Mouse (Mus musculus): ENCODE measurements around the gene Zfp629.
A peak's percentile ranks its signal among the peaks of the same experiment; 100 is the strongest.
"Not testable (repeated sequence)": the region's sequence is repeated elsewhere in the genome, so short reads cannot be mapped to it uniquely, and the experiment has no call there.

Zfp629 gene

DNA sequence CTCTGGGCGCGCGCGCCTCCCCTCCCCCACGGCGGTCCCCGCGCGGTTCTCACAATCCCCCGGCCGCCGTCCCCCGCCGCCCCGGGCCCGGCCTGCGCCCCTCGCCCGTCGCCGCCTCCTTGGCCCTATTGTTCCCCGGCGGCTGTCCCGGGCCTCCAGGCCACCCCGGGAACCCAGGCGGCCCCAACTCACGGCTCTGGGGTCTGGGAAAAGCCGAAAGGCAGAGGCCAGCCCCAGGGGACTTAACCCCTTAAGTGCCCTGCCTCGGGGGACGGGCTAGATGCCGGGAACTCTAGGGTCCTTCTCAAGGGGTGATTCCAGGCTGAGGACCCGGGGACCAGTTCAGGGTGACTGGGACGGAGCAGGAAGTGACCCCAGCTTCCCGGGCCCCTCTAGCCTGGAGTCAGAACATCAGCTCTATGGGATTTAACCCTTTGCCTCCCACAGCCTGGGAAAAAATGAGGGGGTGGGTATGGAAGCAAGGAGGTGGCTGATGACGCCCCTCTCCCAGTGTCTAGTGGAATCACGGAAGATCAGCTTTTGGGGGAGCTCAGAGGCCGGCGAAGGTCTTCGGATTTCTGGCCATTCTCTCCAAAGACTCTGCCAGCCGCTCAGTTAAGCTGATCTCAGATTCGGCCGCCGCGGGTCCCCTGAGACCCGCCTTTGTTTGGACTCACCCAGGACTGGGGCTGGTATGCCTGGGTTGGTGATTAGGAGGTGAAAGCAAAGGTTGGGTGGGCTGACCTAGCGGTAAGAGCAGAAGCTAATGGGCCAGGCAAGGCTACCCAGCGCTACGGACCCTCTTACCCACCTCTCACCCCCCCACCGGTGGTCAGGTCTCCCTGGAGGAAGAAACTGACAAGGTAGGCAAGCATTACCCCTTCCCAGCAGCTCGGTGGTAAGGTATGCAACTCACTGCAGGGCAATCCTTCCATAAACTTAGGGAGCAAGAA is at the start of gene Zfp629:
Gene Zfp629, minus strand, starts transcription at position 907 of the 953 bp plus-strand sequence.
- DNase-seq (ENCODE audit: low read depth) = peak; percentile 21

DNA sequence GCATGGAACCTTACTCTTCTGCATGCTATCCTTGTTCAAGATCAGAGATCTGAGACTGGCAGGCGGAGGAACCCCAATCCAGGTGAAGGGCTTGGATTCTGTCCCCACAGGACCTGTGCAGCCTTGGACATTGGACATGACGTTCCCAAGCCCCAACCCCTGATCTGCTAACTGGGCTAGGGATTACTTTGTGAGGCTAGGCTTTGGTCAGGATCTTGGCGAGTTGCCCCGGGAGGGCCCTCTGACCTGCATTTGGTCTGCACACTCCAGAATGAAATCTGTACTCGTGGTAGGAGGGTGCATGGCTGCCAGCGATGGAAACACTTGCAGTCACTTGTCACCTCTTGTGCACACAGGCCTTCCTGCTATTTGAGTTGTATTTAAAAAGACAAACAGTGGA is 47.3 kb upstream of the Zfp629 start:
- no peak for DNase-seq (ENCODE audit: low read depth)

GRCm38 (mm10) chr7:127661833-127662232 is 46.2 kb upstream of the Zfp629 start:
- no peak for DNase-seq (ENCODE audit: low read depth)

DNA sequence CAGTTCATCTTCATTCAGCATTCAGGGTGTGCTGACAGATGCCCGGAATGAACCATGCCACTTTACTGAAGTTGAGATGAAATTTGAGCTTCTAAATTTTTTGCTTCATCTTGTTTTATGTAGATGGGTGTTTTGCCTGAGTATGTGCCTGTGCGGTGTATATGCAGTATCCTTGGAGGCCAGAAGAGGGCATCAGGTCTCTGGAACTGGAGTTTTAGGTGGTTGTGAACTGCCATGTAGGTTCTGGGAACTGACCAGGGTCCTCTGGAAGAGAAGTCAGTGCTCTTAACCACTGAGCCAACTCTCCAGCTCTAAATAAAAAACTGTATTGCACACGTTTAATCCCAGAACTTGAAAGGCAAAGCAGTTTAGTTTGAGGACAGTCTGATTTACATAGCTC is 45.3 kb upstream of the Zfp629 start:
- DNase-seq (ENCODE audit: low read depth) = no peak

- DNase-seq (ENCODE audit: low read depth) = no peak
Observed at GRCm38 (mm10) chr7:127656946-127657345, 41.3 kb upstream of the Zfp629 start.

- DNase-seq (ENCODE audit: low read depth) = no peak
Observed at GRCm38 (mm10) chr7:127654318-127654717, 38.7 kb upstream of the Zfp629 start.

DNA sequence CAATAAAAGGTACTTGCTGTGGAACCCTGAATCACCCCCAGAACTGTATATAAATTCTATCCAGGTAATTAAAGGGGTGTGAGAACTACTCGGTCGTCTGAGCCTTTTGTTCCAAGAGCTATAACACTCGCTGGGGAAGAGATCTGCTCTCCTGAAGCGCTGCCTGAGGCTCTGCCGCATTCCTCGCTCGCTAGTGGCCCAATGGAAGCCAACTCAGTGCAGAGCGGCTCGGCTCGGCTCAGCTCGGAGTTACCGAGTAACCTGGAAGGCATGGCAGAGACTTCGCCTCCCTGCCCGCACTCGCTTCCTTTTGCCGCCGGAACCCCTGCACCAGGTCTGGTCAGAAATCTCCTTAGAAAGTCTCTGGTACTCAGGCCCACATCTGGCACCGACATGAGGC is 36.5 kb upstream of the Zfp629 start:
- no peak for DNase-seq (ENCODE audit: low read depth)

DNA sequence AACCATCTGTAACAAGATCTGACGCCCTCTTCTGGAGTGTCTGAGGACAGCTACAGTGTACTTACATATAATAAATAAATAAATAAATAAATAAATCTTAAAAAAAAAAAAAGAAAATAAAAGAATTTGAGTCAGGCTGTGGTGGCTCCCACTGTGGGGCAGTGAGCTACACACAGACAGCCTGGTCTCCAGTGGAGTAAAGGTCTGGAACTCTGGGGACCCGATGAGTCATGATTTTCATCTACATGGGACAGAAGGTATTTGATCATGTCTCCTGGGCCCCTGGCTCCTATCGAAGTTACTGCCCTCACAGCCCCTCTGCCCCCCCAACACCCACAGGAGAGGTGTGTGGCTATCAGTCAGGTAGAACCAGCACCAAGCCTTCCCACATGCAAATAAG is 36.0 kb upstream of the Zfp629 start:
- no peak for DNase-seq (ENCODE audit: low read depth)

- DNase-seq (ENCODE audit: low read depth) = no peak
Observed at GRCm38 (mm10) chr7:127649206-127649605, 33.6 kb upstream of the Zfp629 start.

DNA sequence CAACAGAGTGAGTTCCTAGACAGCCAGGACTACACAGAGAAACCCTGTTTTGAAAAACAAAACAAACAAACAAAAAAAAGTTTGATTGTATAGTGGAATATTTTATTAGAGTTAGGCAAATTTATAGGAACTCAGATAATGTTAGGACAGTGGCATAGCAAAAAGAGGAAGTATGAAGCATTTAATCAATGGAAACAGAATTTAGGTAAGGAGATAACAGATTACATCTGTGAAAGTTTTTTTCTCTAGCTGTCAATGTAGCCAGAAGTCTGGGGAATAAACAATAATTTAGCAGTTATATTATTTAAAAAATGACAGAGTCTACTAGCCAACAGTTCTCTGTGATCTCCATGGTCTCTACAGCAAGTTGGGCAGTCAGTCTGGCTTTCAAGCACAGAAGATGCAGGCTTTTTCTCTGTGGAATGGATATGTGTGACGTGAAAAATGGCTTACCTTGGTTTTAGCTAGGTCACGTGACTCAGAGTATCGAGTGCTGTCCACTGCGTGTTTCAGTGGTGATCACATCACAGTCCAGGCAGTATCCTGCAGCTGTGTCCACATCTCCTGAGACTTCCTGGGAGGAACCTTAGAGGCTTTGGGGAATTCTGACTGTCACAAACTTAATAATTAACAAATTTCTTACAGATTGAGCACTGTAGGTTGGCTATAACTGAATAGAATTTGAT is 33.1 kb upstream of the Zfp629 start:
- DNase-seq (ENCODE audit: low read depth) = no peak

DNA sequence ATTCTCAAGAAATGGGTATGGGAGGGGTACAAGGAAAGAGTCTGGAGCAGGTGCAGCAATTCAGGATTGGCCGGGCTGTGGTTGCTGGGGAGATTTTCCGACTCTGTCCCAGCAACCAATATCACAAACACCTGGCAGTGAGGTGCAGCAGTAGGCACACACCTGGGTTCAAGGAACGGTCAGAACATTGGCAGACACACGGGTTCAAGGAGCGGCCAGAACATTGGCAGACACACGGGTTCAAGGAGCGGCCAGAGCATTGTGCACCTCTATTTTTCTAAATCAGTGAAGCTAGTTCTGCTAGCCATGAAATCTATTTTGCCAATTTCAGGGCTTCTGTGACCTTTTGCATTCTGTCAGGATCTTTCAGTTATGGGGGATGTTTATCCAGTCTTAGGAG is 32.0 kb upstream of the Zfp629 start:
- DNase-seq (ENCODE audit: low read depth) = not testable (repeated sequence)

DNA sequence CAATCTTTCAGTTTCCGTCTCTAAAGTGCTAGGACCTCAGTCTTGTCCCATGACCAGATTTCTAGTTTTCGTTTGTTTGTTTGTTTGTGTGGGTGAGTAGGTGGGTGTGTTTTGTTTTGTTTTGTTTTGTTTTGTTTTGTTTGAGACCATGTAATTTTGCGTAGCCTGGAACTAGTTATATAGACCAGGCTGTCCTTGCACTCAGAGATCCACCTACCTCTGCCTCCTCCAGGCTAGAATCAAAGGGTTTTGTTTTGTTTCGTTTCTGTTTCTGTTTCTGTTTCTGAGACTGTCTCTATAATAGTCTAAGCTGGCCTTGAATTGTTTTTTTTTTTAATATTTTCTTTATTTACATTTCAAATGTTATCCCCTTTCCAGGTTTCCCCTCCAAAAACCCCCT is 30.8 kb upstream of the Zfp629 start:
- no peak for DNase-seq (ENCODE audit: low read depth)

DNA sequence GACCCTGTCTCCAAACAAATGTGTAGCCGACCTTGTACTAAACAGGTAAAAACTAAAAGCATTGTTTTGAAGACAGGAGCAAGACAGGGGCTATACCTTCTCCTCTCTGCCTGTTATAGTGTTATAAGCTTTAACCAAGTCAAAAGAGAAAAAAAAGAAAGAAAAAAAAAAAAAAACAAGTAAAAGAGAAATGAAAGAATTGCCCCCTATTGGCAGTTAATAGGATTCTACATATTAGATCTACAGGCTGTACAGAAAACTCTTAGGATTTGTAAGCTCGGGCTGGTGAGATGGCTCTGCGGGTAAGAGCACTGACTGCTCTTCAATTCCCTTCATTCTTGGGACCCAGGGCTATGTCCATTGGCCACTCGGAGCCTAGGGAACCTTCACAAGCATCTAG is 26.7 kb upstream of the Zfp629 start:
- no peak for DNase-seq (ENCODE audit: low read depth)

DNA sequence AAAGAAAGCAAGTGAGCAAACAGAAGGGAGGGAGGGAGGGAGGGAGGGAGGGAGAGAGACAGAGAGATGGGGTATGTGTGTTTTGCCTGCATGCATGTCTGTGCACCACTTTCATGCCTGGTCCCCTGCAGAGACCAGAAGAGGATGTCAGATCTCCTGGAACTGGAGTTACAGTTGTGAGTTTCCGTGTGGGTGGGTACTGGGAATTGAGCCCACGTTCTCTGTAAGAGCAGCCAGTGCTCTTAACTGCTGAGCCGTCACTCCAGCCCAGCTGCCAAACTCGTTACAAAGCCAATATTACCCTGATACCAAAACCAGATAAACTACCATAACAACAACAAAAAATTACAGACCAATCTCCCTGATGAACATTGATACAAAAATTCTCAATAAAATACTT is 25.7 kb upstream of the Zfp629 start:
- DNase-seq (ENCODE audit: low read depth) = no peak

GRCm38 (mm10) chr7:127636963-127637362 is 21.4 kb upstream of the Zfp629 start:
- no peak for DNase-seq (ENCODE audit: low read depth)

DNA sequence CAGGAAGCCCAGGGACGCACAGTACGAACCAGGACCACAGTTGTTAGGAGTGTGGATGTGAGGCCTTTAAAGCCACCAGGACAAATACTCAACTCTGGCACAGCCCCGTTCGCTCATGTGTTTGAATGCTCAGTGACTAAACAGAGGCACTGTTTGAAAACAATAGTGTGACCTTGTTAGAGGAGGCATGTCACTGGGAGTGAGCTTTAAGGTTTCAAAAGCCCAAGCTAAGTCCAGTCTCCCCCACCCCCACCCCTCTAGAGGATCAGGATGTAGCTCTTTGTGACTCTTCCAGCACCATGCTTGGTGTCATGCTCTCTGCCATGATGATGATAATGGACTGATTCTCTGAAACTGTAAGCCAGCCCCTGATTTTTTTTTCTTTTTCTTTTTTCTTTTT is 15.8 kb upstream of the Zfp629 start:
- DNase-seq (ENCODE audit: low read depth) = no peak

GRCm38 (mm10) chr7:127628646-127629045 is 13.0 kb upstream of the Zfp629 start:
- DNase-seq (ENCODE audit: low read depth) = no peak

- no peak for DNase-seq (ENCODE audit: low read depth)
Observed at GRCm38 (mm10) chr7:127626471-127626870, 10.9 kb upstream of the Zfp629 start.

DNA sequence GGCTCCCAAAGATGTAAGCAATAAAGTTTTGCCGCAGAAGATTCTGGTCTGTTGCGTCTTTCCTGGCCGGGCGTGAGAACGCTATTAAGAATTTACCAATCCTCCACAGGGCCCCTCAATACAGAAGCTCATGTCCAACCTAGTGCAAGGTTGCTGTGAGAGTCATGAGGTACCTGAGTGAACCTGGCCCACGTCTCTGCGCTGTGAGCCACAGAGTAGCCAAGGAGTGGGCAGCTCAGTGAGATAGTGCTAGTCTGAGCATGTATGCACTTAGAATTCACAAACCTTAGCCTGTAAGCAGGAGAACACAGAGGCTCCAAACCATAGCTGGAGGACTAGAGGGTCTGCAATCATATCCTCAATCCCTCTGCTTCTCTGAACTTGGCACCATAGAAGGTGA is 10.4 kb upstream of the Zfp629 start:
- no peak for DNase-seq (ENCODE audit: low read depth)

- not testable (repeated sequence) for DNase-seq (ENCODE audit: low read depth)
Observed at GRCm38 (mm10) chr7:127618402-127618801, 2.8 kb upstream of the Zfp629 start.

- DNase-seq (ENCODE audit: low read depth) = no peak
Observed at GRCm38 (mm10) chr7:127617962-127618361, 2.4 kb upstream of the Zfp629 start.

- DNase-seq (ENCODE audit: low read depth) = no peak
Observed at GRCm38 (mm10) chr7:127616881-127617280, 1.3 kb upstream of the Zfp629 start.

DNA sequence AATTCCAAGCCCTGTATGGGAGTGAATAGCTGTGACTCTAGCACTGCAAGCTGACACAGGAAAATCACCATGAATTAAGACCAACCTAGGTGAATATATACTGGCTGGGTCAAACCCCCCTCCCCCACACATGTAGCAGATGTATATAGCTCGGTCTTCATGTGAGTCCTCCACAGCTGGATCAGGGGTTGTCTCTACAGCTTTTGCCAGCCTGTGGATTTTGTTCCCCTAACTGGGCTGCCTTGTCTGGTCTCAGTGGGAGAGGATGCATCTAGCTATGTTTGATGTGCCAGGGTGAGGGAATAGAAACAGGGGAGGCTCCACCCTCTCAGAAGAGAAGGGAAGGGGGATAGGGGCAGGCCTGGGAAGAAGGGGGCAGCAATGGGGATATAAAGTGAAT is 739 bp upstream of the Zfp629 start:
- DNase-seq (ENCODE audit: low read depth) = no peak
